Mouse (Mus musculus) forebrain, embryonic 15.5 days (tissue): ENCODE data around the gene Frmd8. TPM values are rescaled to one million over a fixed set of nuclear protein-coding genes. Genes with fewer than 3 reads are reported as not detected.

ENCODE experiments used
- ATAC-seq: fragments of 200-750 bp; cut with Nextera tagmentation; replicated peaks from 2 replicates; pipeline ENCODE4 v1.8.0; 2017; ENCODE audit warnings: mild to moderate bottlenecking, moderate TSS enrichment, moderate library complexity
- H3K27ac ChIP-seq: fragments of 300-500 bp; sonication (generic); replicated peaks from 2 replicates; pipeline ENCODE4 v1.5.1; 2015; ENCODE audit warnings: mild to moderate bottlenecking, inconsistent platforms
- H3K27me3 ChIP-seq: fragments of 300-500 bp; sonication (generic); 2 replicates; pipeline ENCODE4 v1.6.1; 2015; ENCODE audit warnings: inconsistent platforms
- H3K36me3 ChIP-seq: fragments of 300-500 bp; sonication (generic); 2 replicates; pipeline ENCODE4 v1.6.1; 2015; ENCODE audit warnings: mild to moderate bottlenecking, inconsistent platforms
- H3K4me1 ChIP-seq: fragments of 300-500 bp; sonication (generic); 2 replicates; pipeline ENCODE4 v1.6.1; 2015; ENCODE audit warnings: inconsistent platforms
- H3K4me2 ChIP-seq: fragments of 300-500 bp; sonication (generic); replicated peaks from 2 replicates; pipeline ENCODE4 v1.6.1; 2015; ENCODE audit warnings: mild to moderate bottlenecking, inconsistent platforms
- H3K4me3 ChIP-seq: fragments of 300-500 bp; sonication (generic); 2 replicates; pipeline ENCODE4 v1.5.1; 2015; ENCODE audit warnings: mild to moderate bottlenecking, inconsistent platforms
- H3K9ac ChIP-seq: fragments of 300-500 bp; sonication (generic); replicated peaks from 2 replicates; pipeline ENCODE4 v1.6.1; 2015; ENCODE audit warnings: mild to moderate bottlenecking, inconsistent platforms
- H3K9me3 ChIP-seq: fragments of 300-500 bp; sonication (generic); 2 replicates; pipeline ENCODE4 v1.6.1; 2016; ENCODE audit warnings: inconsistent platforms
- WGBS: fragments of 180-500 bp; shearing (Covaris S2); methylation state at CpG from one replicate; pipeline ENCODE4 v1.1.7; 2015; ENCODE audit warnings: mixed read lengths; 5-methylcytosine and 5-hydroxymethylcytosine counted together
- polyA plus RNA-seq: library from polyadenylated mRNA; unstranded; fragments of >200 nt; fragmentation: Nextera tagmentation; extraction: Ambion mirVana; gene quantifications from 2 replicates; pipeline ENCODE4 v1.2.1, GENCODE M21; 2015

Frmd8 gene
- polyA plus RNA-seq, 1 experiment from 2014 or later, result 23.3 TPM

- Histone ChIP-seq H3K4me2 (no peak overlapping the region), H3K27me3 (no peaks in the 10 kb centered on the region), H3K4me1 (peaks cover 22% of the 10 kb centered on the region), H3K36me3 (no peaks in the 10 kb centered on the region), H3K27ac (no peak overlapping the region), H3K4me3 (no peak overlapping the region), H3K9me3 (no peaks in the 10 kb centered on the region), H3K9ac (no peak overlapping the region)
- WGBS, result 77% methylated on average over 10 of the region's 10 CpGs
- ATAC-seq, result no peak
These were observed 50.1 kb downstream of the Frmd8 start for GRCm38 (mm10) chr19:5824826-5825617.

- H3K27ac ChIP-seq, result no peak overlapping the region
- H3K4me1 ChIP-seq, result peaks cover 22% of the 10 kb centered on the region
- no peaks in the 10 kb centered on the region for H3K36me3 ChIP-seq
- H3K9ac ChIP-seq, result no peak overlapping the region
- H3K27me3 ChIP-seq, result no peaks in the 10 kb centered on the region
- no peak overlapping the region for H3K4me2 ChIP-seq
- no peaks in the 10 kb centered on the region for H3K9me3 ChIP-seq
- 72% methylated on average over 22 of the region's 22 CpGs for WGBS
- ATAC-seq, result no peak
- no peak overlapping the region for H3K4me3 ChIP-seq
These were observed 50.8 kb downstream of the Frmd8 start for GRCm38 (mm10) chr19:5824043-5824825.

DNA sequence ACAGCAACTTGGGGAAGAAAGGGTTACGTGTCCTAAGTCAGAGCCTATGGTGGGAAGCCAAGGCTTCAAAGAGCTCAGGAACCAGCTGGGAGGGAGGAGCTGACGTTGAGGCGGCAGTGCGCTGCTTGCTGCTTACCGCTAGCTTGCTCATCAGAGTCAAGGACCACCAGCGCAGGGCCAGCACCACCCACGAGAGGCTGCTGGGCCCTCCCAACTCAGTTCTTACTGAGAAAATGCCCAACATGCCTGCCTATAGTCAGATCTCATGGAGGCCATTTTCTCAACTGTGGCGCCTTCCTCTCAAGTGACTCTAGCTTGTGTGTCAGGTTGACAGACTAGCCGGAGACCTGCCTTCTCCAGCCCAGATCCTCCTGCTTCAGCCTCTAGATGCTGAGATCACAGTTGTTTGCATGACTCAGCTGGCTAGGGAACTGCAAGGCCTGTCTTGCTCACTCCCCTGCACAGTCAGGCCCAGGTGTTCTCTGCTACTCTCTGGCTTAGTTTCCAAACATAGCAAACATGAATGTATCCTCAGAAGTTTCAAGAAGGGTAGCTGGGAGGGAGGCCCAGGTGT is 51.7 kb downstream of the Frmd8 start:
- no peaks in the 10 kb centered on the region for H3K27me3 ChIP-seq
- ATAC-seq, result peak; percentile 78
- peak overlapping the region; percentile 55; the same call in 1 of the 2 replicates for H3K27ac ChIP-seq
- no peaks in the 10 kb centered on the region for H3K36me3 ChIP-seq
- H3K4me1 ChIP-seq, result peaks cover 23% of the 10 kb centered on the region
- no peak overlapping the region for H3K9ac ChIP-seq
- 19% methylated on average over 9 of the region's 9 CpGs for WGBS
- H3K9me3 ChIP-seq, result no peaks in the 10 kb centered on the region
- no peak overlapping the region for H3K4me3 ChIP-seq
- H3K4me2 ChIP-seq, result no peak overlapping the region

- H3K9ac ChIP-seq, result no peak overlapping the region
- H3K27me3 ChIP-seq, result no peaks in the 10 kb centered on the region
- H3K9me3 ChIP-seq, result no peaks in the 10 kb centered on the region
- peaks cover 28% of the 10 kb centered on the region for H3K4me1 ChIP-seq
- ATAC-seq, result 0 out of 2 replicates have a peak, but pooled peaks have one; percentile 23
- H3K4me2 ChIP-seq, result no peak overlapping the region; the same call in 1 of the 2 replicates
- H3K4me3 ChIP-seq, result no peak overlapping the region
- no peaks in the 10 kb centered on the region for H3K36me3 ChIP-seq
- 58% methylated on average over 7 of the region's 7 CpGs for WGBS
- peak overlapping the region; percentile 55 for H3K27ac ChIP-seq
These were observed 52.3 kb downstream of the Frmd8 start for GRCm38 (mm10) chr19:5822834-5823205.

DNA sequence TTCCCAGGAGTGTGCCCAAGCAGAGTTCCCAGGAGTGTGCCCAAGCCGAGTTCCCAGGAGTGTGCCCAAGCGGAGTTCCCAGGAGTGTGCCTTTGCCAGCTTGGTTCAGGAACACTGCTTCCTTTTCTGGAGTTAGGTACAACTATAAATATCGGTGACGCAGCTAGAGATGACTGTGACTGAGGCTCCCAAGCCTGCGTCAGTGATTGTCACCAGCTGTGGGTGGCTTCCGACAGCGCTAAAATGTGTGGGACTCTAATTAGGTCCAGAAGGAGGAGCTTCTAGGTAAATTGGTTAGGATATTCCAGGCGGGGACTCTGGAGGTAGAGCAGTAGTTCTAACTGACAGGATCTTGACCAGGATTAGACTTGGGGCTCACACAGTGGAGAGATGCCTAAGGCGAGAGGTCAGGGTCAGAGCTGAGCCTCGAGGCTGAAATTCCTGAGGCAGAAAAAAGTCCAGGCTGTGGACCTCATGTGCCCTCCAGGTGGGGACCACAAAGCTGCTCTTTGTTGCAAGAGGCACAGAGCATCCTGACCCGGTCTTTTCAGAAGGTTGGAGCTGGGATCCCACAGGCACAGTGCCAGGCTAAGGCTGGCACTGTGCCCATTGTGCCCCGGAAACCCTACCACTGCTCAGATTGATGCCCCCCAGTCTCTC is 52.8 kb downstream of the Frmd8 start:
- H3K27ac ChIP-seq, result peak overlapping the region; percentile 55

DNA sequence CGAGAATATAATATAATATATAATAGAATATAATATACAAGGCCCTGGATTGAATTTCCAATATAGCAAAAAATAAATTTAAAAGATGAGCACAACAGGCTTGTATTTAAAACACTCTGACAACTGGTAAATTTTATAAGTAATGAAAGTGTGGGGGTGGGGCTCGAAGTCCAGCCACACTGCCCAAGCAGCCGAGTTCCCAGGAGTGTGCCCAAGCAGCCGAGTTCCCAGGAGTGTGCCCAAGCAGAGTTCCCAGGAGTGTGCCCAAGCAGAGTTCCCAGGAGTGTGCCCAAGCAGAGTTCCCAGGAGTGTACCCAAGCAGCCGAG is 53.3 kb downstream of the Frmd8 start:
- no peak for ATAC-seq
- Histone ChIP-seq H3K4me2 (no peak overlapping the region), H3K36me3 (no peaks in the 10 kb centered on the region), H3K4me1 (peaks cover 32% of the 10 kb centered on the region), H3K9me3 (no peaks in the 10 kb centered on the region), H3K27me3 (no peaks in the 10 kb centered on the region), H3K9ac (no peak overlapping the region), H3K27ac (no peak overlapping the region), H3K4me3 (no peak overlapping the region)
- 72% methylated on average over 5 of the region's 5 CpGs for WGBS

More for the DNA sequence above, 52.8 kb downstream of the Frmd8 start:
- Histone ChIP-seq H3K4me1 (peaks cover 32% of the 10 kb centered on the region), H3K36me3 (no peaks in the 10 kb centered on the region), H3K27me3 (no peaks in the 10 kb centered on the region), H3K4me3 (no peak overlapping the region), H3K9me3 (no peaks in the 10 kb centered on the region), H3K9ac (no peak overlapping the region), H3K4me2 (no peak overlapping the region; the same call in 1 of the 2 replicates)
- 24% methylated on average over 12 of the region's 12 CpGs for WGBS
- ATAC-seq, result no peak

DNA sequence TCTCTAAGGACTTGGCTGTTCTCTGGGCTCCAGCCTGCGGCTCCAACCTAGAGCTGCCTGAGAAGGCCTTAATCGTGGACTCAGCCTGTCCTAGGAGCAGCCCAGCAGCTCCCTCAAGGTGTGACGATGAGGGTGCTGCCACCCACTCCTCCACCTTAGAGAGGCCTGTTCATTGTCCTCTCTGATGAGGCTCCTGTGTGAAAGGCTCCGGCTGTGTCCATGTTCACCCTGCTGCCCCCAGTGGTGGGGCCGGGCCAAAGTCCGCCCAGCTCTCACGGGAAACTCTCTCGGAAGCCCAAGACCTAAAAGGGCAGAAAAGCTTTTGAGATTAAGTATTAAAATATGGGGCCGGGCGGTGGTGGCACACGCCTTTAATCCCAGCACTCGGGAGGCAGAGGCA is 55.5 kb downstream of the Frmd8 start:
- Histone ChIP-seq H3K4me3 (no peak overlapping the region), H3K36me3 (no peaks in the 10 kb centered on the region), H3K4me1 (peaks cover 31% of the 10 kb centered on the region), H3K9me3 (no peaks in the 10 kb centered on the region), H3K27me3 (no peaks in the 10 kb centered on the region), H3K9ac (no peak overlapping the region), H3K27ac (no peak overlapping the region), H3K4me2 (no peak overlapping the region)
- WGBS, result 52% methylated on average over 12 of the region's 12 CpGs
- no peak for ATAC-seq

DNA sequence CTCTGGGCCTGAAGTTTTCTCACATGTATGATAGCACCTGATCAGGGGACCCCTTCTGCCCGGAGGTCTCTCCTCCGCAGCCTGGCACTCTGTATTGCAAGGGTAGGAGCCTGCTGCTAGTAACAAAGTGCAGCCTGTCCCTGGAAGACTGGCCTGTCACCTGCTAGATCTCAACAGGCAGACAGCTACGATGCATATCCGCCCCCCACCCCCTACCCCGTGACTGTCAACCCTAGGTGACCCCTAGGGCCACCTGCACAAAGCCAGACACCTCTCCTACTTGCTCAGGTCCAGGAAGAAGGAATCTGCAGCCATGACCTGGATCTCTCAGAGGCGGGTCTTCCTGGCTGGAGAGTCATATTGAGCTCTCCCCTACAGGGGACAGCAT is 56.5 kb downstream of the Frmd8 start:
- Histone ChIP-seq H3K27ac (no peak overlapping the region), H3K9ac (no peak overlapping the region), H3K4me3 (no peak overlapping the region), H3K4me1 (peaks cover 27% of the 10 kb centered on the region), H3K36me3 (no peaks in the 10 kb centered on the region), H3K27me3 (no peaks in the 10 kb centered on the region), H3K9me3 (no peaks in the 10 kb centered on the region), H3K4me2 (no peak overlapping the region)
- no peak for ATAC-seq
- 79% methylated on average over 6 of the region's 6 CpGs for WGBS

DNA sequence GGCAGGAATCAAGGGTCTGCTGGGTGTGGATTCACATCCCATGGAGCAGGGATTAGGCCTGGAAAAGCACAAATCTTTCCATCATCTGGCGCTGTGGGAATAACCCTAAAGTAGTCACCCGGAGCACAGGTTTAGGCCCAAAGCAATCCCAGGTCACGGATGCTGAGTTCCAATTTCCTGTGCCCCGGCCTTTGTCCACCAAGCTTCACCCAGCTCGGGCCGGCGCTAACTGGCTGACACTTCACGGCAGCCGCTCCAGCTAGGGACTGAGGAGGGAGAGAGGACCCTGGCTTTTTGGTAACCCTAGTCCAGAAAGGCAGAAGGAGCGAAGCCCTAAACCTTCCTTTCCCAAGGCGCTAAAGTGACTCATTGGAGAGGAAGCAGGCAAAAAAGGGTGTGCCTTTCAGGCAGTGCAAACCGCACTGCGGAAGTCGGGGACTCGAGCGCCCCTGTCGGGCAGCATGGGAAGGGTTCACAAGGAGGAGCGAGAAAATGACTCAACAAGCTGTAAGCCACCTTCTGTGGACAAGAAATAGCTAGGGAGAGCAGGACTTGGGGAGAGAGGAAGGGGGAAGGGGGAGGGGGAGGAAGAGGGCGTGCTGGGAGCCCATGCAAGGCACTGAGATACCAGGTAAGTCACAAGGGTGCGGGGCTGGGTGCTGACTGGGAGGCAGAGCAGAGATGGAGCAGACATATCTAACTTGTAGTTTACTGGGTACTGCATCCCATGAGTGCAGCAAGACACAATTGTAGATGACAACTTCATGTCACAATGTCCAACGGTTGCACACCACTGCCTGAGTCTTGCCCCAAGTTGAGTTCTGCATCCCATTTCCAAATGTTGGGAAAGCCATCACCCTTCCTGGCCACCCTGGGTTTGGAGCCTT is 57.1 kb downstream of the Frmd8 start:
- Histone ChIP-seq H3K36me3 (no peaks in the 10 kb centered on the region), H3K9ac (peak overlapping the region; percentile 44), H3K4me1 (peaks cover 21% of the 10 kb centered on the region), H3K9me3 (no peaks in the 10 kb centered on the region), H3K27ac (peak overlapping the region; percentile 70), H3K4me2 (peak overlapping the region; percentile 39; the same call in 1 of the 2 replicates), H3K4me3 (peak overlapping the region; percentile 28), H3K27me3 (no peaks in the 10 kb centered on the region)
- ATAC-seq, result peak; percentile 65
- WGBS, result 23% methylated on average over 21 of the region's 21 CpGs

DNA sequence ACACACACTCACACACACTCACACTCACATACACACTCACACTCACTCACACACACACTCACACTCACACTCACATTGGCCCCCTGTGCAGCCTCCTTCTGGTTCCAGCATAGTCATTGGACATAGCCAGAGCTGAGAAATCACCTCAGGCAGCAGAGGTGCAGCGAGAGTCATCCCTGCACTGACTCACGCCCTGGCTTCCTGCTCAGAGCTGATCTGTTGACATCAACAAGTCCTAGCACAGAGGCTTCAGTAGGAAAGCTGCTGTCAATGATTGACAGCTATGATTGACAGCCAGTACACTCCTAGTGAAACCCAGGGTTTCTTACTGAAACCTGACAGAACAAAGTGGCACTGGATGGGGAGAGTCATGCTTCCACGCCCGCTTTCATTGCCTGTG is 59.1 kb downstream of the Frmd8 start:
- H3K4me2 ChIP-seq, result no peak overlapping the region
- H3K4me1 ChIP-seq, result peaks cover 31% of the 10 kb centered on the region
- no peaks in the 10 kb centered on the region for H3K9me3 ChIP-seq
- no peaks in the 10 kb centered on the region for H3K36me3 ChIP-seq
- no peak overlapping the region for H3K9ac ChIP-seq
- WGBS, result 78% methylated on average over 4 of the region's 4 CpGs
- no peaks in the 10 kb centered on the region for H3K27me3 ChIP-seq
- no peak overlapping the region for H3K27ac ChIP-seq
- ATAC-seq, result no peak
- no peak overlapping the region for H3K4me3 ChIP-seq

- Histone ChIP-seq H3K4me2 (no peak overlapping the region), H3K4me1 (peaks cover 40% of the 10 kb centered on the region), H3K9me3 (no peaks in the 10 kb centered on the region), H3K27me3 (no peaks in the 10 kb centered on the region), H3K9ac (no peak overlapping the region), H3K4me3 (no peak overlapping the region), H3K36me3 (no peaks in the 10 kb centered on the region), H3K27ac (no peak overlapping the region)
- 89% methylated on average over 7 of the region's 7 CpGs for WGBS
- ATAC-seq, result no peak
These were observed 60.1 kb downstream of the Frmd8 start for GRCm38 (mm10) chr19:5815010-5815409.
